Mouse (Mus musculus) embryonic fibroblast, embryonic 13.5 days (primary cell): ENCODE measurements around the gene Gstp3.
A peak's percentile ranks its signal among the peaks of the same experiment; 100 is the strongest.

Experiments used
- CTCF ChIP-seq: IDR thresholded peaks from 2 replicates; pipeline ENCODE4 v1.5.1; 2011; ENCODE audit warnings: mild to moderate bottlenecking, control low read depth, low read length, moderate library complexity, borderline replicate concordance; ENCODE audit not compliant: insufficient read depth
- POLR2A ChIP-seq: IDR thresholded peaks from 2 replicates; pipeline ENCODE4 v1.6.1; 2011; ENCODE audit warnings: low read depth, mild to moderate bottlenecking, control low read depth, low read length, moderate library complexity

DNA sequence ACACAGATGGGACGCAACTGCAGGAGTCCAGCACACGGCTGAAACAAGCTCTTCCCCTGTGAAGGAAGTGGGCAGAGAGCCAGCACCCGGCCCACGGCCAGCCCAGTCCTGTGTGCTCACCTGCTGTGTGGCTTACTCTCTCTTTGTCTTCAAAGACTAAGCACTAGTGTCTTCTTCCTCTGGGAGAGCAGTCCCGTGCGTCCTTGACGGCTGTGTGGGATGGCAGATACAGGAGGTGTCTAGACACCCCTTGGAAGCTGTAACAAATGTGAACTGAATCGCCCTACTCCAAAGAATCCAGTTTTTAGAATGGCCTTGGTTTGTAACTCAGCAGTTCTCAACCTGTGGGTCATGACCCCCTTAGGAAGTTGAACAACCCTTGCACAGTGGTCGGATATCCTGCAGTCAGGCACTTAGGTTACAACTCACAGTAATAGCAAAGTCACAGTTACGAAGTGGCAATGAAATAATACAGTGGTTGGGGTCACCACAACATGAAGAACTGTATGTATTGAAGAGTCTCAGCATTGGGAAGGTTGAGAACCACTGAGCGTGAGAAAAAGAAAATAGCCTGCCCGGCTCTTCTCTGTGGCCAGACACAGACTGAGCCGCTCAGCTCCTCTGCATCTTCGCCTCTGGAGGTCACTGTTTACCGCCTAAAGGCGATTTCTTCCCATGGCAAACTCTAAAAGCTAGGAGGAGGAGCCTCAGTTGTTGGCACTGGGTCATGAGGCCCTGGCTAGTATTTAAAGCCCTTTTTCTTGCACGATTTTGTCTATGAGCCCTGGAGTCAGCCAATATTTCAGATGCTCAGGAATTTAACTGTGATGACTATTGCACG lies 40.4 kb downstream of the Gstp3 start:
- TF ChIP-seq CTCF (peak; percentile 58; the same call in 1 of the 2 replicates), POLR2A (no peak)
